Mouse (Mus musculus): ENCODE measurements around the gene Prrg2.
A peak's percentile ranks its signal among the peaks of the same experiment; 100 is the strongest.

DNA sequence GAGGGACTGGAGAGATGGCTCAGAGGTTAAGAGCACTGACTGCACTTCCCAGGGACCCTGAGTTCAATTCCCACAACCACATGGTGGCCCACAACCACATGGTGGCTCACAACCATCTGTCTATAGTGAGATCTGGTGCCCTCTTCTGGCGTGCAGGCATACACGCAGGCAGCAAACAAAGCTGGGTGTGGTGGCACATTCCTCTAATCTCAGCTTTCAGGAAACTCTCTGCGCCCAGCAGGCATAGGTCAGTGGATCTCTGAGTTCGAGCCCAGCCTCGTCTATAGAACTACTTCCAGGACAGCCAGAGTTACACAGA is 5.5 kb upstream of the Prrg2 start:
- peak; percentile 70; the same call in 1 of the 2 replicates for TF ChIP-seq CTCF (IDR thresholded peaks at IDR 0.05; ENCODE audit: extremely low read depth, insufficient read length, insufficient replicate concordance, low read depth, low read length)
- TF ChIP-seq POLR2A (IDR thresholded peaks at IDR 0.05; ENCODE audit: low read depth, low read length), result no peak
